Mouse (Mus musculus): ENCODE results near the gene Stx11.

Gene Stx11

GRCm38 (mm10) chr10:12964151-12965075 is at the start of gene Stx11:
TSS of gene Stx11 (minus strand) at chr10:12964298.
- DNase-seq, result peak; percentile 75 to 80

DNA sequence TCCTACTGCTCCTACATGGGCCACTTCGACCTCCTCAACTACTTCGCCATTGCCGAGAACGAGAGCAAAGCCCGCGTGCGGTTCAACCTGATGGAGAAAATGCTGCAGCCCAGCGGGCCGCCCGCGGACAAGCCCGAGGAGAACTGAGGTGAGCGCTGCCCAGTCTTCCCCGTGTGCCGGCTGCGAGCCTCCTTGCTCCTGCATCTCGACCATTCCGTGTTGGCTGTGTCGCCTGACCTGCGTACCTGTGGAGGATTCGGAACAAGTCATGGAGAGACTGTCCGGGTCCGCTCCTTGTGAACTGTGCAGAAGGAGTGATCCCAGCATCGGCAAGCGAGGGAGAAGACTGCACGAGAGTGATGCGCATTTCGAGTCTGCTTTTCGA is 44.6 kb upstream of the Stx11 start:
- DNase-seq, result no peak

DNA sequence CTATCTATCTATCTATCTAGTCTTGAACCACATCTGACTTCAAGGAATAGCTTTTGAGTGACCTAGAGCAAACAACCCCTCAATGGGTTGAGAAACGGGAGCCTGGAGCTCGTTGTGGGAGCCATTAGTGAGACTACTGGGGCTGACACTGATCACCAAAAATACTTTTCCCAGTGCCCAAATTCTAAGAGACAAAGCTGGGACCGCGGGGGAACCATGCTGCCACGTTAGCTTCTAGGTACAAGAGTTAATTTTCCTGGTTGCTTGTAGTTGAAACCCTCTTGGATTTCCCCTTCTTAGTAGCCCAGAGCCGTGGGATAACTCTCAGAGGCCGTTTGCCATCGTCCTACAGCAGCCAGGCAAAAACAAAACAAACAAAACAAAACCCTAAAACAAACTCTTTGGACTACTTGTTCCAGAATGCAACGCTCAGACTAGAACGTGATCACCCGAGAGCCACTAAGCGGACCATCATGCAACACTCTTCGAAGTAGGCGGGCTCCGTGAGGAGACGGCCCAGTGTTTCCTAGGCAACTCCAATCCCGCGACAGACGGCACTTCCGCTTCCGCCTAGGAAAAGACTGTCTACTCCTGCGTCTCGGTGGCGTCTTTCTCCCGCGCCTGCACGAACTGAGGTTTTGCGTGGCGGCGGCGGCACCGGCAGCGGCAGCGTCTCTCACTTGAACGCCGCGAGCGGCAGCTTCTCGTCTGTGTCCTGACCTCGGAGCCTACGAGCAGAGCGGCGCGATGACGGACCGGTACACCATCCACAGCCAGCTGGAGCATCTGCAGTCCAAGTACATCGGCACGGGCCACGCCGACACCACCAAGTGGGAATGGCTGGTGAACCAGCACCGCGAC is 44.0 kb upstream of the Stx11 start:
- peak; percentile 96 to 97 for DNase-seq

- DNase-seq, result no peak
Observed at GRCm38 (mm10) chr10:13005043-13005442, 40.9 kb upstream of the Stx11 start, which contains the start of gene Sf3b5. TSS of gene Sf3b5 (plus strand) at chr10:13005343.

GRCm38 (mm10) chr10:12996736-12997477 is 32.8 kb upstream of the Stx11 start:
- peak; percentile 78 to 89 for DNase-seq

DNA sequence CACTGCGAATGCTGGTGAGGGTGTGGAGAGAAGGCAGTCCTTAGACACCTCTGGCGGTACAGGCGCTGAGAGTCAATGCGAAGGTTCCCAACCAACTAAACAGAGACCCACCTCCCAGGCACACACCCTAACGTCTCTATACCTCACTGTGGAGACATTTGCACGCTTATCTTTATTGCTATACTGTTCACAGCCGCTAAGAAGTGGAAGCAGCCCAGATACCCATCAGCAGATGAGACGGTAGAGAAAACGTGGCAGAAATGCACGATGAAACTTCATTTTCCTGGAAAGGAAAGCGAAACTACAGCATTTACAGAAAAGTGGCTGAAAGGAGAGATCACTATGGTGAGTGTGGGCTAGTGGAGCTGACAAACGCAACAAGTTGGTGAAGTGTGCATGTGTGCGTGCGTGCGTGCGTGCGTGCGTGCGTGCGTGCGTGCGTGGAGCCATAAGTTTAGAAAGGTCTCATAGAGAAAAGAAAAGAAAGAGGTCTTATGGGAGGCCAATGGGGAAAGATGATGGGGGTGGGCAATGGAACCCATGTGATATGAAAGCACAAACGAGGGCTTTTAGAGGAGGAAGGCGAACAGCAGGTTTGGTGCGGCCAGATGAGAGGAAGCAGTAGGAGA is 29.4 kb upstream of the Stx11 start:
- no peak for DNase-seq

DNA sequence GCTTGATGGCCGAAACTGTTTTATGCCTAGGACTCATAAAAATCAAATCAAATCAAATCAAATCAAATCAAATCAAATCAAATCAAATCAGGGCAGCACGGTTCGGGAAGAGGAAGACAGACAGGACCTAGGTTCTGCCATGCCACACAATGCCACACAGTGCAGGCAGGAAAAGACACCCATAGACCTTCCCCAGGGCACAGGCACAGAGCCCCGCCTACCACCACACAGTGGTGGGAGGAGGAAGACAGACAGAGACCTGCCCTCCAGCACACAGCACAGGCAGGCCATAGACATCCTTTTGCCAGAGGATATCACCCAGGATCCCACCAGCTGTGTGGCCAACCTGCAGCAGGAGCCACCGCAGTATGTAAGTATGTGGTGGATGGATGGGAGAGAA is 27.9 kb upstream of the Stx11 start:
- no peak for DNase-seq

- DNase-seq, result no peak
Observed at GRCm38 (mm10) chr10:12986943-12987342, 22.8 kb upstream of the Stx11 start.

- no peak for DNase-seq
Observed at GRCm38 (mm10) chr10:12986485-12986884, 22.4 kb upstream of the Stx11 start.

- DNase-seq, result no peak
Observed at GRCm38 (mm10) chr10:12985028-12985427, 20.9 kb upstream of the Stx11 start.

- no peak for DNase-seq
Observed at GRCm38 (mm10) chr10:12983516-12983915, 19.4 kb upstream of the Stx11 start.

GRCm38 (mm10) chr10:12981071-12981470 is 17.0 kb upstream of the Stx11 start:
- no peak for DNase-seq

DNA sequence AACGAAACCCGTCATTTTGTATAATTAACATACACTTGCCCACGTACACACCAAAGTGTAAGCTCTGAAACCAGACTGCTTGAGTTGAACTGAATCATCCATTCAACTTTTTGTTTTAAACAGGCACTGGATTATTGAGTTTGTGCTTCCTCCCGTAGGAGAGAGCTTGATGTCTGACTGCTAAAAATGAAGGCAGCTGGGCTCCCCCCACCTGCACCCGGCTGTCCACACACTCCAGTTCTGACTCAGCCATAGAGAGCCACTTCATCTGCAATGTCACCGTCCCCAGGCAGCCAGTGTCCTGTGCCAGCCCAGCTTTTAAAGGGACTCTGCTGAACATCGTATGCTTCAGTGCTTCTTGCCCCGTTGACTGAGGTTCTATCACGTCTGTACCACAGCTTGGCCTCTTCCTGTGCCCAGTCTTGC is 13.7 kb upstream of the Stx11 start:
- peak in 1 of 2 experiments; percentile 37 for DNase-seq

DNA sequence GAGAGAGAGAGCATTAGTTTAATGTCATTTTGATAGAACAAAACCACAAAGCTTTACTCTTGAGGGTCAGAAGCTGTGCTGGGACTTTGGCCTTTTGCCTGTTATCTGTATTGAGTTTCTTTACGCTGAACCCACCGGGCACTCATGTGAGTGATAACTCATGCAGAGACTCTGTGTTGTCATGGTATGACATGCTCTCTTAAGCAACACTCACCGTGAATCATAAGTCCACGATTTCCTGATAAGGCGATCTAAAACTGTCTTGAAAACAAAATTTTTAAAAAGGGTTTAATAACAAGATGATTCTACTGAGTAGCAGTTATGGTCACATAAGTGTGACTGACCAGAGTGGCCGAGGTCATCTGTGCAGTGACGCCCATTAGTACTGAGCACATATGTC is 12.5 kb upstream of the Stx11 start:
- DNase-seq, result no peak

GRCm38 (mm10) chr10:12975957-12976356 is 11.9 kb upstream of the Stx11 start:
- DNase-seq, result no peak

- DNase-seq, result no peak
Observed at GRCm38 (mm10) chr10:12975461-12975860, 11.4 kb upstream of the Stx11 start.

DNA sequence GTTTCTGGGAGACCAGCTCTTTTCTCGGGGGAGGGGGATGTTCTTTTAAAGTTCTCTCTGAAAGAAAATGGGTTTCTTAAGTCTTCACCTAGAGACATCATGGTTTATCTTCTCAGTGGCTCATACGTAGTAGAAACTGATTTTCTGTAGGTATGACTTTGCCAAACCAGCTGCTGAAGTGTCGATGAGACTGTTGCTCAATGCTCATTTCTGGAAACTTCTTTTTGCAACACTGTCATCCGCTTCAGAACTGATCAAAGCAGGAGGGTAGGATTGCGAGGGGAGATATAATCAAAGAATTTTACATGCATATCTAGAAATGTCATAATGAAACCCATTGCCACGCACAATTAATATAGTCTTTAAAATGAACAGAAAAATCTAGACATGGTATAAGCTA is 10.5 kb upstream of the Stx11 start:
- no peak for DNase-seq

DNA sequence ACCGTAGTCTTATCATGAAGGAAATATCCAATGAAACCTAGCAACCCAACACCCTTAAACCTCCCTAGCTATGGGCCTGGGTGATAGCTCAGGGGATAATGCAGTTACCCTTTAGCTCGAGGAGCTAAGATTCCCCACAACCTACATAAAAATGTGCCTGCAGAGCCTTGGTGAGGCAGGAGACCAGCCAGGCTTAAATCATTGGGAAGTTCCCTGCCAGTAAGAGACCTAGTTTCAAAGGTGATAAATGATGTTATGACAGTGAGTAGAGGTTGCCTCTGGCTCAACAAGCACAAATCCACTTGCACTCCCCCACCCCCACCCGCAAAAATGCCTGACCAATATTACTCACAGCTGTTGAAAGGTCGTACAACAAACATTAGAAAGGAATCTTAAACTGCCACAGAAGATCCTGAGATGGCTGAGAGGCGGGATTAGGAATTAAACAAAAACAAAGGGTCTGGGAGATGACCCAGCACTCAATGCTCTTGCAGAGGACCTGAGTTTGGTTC is 1.6 kb upstream of the Stx11 start:
- DNase-seq, result no peak

DNA sequence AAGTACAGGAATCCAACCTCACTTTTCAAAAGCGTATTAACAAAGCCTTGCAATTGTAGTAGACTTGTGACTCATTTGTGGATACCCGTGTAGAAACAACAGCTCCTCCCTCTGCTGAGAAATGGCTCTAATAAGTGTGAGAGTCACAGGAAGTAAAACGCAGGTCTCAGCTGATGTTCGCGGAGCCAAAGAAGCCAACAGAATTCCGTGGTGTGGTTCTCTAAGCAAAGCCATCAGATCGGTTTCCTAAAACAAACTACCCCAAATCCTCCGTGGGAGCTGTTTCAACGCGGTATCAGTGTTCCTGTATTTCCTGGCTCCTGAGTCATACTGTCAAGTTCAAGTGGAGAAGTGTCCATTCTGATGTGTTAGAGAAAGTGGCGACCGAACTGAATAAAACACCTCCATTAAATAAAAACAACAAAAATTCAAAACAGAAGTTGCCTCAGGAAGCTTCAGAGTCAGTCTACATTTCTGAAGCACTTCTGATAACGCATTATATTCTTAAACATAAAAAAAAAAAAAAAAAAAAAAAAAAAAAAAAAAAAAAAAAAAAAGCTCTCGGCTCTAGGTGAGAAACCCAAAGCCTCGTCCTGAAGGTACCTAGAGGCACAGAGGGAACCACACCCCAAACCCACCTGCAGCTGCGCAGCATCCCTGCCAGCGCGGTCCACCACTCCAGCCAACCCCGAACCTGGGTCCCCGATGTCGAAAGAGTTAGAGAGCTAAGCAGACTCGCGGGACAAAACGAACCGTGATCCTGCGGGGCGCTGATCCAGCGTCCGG is 543 bp downstream of the Stx11 start:
- peak in 1 of 2 experiments; percentile 15 for DNase-seq

GRCm38 (mm10) chr10:12962238-12962637 is 1.9 kb downstream of the Stx11 start:
- DNase-seq, result no peak

- DNase-seq, result no peak
Observed at GRCm38 (mm10) chr10:12961546-12961945, 2.6 kb downstream of the Stx11 start.

Data from lung, postnatal 4 days (tissue).